Mouse (Mus musculus): ENCODE data around the gene Capn5.
"Not testable (repeated sequence)": the region's sequence is repeated elsewhere in the genome, so short reads cannot be mapped to it uniquely, and the experiment has no call there.

Capn5 gene

DNA sequence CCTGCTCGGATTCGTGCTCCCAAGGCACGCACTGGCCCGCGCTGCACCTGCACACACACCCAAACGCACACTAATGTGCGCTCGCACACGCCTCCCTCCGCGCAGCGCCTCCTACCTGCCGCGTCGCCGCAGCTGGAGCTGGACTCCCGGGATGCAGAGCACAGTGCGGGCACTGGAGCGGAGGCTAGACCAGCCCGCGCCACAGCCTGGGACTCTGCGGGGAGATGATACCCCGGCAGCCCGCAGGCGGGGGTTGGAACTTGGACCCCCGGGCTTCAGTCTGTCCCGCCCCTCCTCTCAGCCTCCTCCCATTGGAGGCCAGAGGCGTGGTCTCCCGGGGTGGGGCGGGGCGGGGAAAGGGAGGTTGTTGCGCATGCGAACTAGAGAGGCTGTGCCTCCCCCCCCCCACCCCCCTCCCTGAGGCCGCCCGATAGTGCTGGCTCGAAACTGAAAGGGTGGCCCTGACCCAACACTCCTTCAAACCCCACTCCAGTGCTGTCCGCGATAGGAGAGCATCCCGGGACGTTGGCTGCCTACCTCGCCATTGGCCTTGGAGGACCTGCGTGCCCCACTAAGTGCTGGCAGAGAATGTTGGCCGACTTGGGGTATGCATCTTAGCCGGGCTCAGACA lies at the start of gene Capn5:
Gene Capn5 (minus strand): TSS at position 346 of the 631 bp plus-strand sequence.
- DNase-seq: peak; percentile 79

DNA sequence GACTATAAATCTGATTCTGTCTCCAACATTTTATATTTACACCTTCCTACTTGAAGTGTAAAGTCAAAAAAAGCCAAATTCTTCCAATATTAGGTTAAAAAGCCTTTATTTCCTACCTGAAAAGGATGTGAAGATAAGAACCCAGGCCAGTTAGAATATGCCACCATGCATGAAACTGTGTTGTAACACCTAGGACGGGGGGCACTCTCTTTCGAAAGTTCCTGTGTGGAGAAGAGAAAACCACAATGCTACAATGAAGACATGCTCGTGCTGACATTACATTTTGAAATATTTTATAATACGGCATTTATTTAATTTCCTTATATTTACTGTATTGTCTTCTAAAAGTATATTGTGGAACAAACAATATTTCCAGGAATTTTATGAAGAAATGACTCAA lies 45.7 kb upstream of the Capn5 start:
- no peak for DNase-seq

DNA sequence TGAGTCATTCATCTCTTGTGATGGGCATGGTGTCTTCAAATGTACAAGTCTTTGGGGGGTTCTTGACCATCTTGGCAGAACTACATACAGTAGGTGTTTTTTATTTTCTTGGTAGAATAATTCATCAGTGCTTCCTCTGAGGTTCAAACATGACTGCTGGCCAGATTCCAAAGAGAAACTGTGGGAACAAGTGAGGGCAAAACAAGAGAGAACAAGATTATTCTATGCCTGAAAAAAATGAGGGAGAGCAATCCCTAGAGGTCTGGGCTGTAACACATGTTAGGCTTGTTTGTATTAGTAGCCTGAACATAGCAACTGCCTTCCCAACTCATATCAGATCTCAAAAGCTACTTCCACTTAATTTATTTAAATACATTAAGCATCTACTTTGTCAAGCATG lies 38.6 kb upstream of the Capn5 start:
- DNase-seq: no peak

DNA sequence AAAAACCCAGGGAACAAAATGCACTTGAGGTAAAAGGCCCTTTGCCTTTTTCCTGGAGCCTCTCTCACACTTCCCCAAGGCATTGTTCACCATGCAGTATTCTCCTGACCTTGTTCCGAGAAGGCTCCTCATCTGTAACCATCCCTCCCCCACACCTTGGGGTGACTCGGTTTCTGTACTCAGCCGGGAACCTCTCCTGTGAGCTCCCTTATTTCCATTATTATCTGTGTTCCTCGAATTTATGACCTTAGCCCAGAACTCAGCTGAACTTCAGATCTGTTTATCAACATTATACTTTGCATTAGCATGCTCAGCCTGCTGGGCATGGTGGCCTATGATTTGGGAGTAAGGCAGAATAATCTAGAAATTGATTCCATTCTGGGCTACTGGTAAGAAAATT lies 24.9 kb upstream of the Capn5 start:
- no peak for DNase-seq

DNA sequence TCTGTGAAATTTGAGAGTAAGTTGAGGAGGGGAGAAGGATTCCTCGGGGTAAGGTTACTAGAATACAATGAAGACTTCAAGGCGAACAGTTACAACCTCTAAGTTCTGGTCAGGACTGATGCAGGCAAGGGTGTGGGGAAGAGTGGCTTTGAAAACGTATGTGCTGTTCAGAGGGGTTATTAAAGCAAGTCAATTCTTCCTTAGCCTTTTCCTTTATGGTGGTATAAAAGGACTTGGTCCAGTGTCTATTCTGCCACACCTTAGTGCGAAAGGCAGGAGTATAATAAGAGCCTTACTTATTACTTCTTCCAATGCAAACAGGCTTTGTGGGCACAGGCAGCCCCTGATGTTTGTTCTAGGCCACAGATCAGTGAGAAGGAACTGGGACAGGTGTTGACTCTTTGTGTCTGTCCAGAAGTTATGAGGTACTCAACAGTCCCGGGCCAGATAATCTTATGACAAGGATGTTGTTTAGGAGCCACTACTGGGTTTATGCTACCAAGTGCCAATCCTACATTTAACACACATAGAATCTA lies 23.5 kb upstream of the Capn5 start:
- no peak for DNase-seq

DNA sequence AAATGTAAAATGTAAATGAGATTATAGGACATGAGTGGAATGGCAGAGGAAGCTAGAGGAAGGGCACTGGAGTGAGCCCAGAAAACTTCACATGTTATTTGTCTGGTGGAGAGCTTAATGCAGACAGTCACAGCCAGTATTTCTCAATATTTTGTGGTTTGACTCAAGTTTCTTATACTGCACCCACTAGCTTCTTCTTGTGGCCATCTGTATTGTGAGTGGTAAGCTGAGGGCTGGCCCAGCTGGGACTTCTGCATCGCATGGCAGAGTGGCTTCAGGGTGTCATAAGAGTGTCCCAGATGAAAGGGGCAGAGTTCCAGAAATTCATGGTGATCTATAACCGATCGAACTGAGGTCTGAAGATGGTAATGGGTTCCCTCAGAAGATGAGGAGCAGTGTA lies 22.3 kb upstream of the Capn5 start:
- DNase-seq: no peak

DNA sequence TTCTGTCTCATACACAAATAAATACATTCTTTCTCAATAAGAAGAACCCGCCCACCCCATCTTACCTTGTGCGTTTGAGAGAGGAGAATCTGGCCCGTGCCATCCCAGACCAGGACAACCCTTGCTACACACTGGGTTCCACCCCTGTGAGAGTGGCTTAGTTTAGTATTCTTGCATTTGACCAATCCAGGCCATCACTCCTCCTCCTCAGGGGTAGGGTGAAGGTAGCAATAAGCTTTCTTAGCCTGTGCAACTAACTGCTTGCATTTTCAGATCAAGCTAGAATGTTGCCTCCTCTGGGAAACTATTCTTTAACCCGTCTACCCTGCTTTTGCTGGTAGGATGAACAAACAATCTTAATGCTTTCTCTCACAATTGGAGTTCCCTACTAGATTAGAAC lies 21.3 kb upstream of the Capn5 start, which contains the start of gene B3gnt6:
Gene B3gnt6 (minus strand): TSS at position 101 of the 400 bp plus-strand sequence.
- DNase-seq: no peak

DNA sequence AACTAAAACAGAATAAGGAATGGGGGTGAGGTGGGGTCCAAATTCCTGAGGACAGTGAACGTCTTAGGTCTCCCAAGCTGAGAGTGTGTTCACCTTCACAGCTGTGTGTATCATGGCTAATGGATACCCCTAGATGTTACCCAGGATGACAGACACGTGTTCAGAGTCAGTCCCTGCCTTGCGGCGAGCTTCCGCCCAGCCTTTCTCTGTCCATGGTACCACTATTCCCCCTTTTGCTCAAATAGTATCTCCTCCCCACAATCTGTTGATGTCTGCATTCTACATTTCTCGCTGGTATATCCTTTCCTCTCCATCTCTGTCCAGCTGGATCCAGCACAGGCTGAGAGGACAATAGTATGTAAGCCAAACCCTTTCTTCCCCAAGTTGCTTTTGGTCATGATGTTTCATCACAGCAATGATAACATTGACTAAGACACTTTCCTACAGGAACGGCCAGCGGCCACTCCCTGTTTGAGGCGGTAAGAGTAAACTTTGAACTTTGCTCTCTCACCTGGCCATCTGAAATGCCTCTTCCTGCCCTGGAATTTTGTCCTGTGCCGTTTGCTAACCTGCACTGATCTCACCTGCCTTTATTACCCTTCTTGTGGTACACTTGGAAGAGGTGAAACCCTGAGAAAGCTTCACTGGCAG lies 17.2 kb upstream of the Capn5 start:
- no peak for DNase-seq

DNA sequence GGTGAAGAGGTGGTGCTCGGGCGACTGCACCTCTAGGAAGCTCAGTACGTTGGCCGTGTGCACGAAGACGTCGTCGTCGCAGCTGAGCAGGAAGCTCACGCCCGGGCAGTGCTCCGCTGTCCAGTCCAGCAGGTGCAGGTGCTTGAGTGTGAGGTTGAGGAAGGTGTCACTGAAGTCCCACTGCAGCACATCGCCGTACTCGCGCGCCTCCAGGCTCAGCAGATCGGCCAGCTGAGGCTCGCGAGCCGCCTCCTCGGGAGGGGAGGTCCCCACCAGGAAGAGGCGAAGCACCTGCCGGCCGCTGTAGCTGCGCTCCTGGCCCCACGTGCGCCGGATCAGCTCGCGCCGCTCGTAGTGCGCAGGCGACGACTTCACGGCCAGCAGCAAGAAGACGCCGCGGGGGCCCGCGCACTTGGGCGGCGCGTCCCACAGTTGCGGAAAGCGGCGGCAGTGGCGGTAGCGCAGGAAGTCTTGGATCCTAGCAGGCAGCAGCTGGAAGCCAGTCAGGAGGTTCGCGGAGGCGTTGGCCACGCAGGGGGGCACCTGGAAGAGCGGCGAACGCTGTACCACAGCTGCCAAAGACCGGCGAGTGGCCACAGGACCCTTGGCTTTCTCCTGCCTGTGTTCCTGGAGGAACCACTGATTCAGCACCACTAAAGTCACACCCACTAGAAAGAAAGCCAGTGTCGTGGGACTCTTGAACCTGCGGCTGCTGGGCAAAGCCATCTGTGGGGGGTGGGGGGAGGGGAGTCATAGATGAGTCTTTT lies 16.1 kb upstream of the Capn5 start:
- DNase-seq: peak; percentile 59

DNA sequence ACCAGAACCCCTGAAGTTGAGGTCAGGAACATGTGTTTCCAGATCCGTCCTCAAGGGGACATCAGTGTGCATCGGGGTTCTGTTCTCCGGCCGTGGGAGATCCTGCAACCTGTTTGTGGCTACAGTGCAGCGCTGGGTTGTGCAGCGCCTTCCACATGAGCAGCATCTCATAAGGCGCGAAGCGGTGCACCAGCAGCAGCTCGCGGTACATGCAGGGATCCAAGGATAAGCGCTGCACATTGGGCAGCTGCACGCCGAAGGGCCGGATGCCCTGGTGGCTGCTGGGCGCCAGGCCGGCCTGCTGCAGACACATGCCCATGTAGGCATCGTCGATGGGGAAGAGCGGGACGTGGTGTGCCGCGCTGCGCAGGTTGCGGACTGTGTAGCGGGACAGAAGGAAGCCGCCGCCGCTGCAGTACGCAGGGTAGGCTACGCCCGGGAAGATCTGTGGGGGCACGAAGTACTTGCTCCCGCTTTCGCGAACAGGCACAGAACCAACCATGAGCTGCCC lies 15.5 kb upstream of the Capn5 start:
- peak; percentile 42 for DNase-seq

DNA sequence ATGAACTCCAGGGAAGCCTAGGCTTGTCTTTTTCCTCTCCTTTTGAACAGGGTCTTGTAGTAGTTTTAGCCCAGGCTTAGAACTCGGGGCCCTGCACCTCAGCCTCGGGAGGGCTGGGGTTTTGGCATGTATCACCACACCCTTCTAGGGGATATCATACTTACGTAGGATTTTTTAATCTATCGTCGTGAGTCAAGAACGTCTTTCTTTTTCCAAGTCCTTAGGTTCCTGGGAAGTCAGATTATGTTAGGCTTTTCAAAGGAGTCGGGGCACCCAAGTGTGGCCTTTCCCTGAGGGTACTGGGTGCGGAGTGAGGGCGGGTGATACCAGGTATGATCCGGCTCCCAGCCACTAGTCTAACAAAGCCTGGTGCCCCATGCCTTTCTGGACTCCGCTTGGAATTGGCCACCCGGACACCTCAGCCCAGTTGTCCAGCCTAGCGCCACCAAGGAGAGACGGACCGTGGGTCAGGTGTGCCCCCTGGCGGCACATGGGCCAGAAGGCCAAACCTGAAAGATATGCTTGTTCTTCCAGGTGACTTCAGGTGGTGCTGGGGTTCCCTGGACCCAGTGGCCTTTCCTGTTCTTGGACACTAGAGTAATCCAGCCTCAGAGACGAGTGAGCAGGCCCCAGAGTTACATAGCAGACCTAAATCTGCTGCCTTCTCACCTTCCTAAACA lies 13.6 kb upstream of the Capn5 start:
- no peak for DNase-seq

DNA sequence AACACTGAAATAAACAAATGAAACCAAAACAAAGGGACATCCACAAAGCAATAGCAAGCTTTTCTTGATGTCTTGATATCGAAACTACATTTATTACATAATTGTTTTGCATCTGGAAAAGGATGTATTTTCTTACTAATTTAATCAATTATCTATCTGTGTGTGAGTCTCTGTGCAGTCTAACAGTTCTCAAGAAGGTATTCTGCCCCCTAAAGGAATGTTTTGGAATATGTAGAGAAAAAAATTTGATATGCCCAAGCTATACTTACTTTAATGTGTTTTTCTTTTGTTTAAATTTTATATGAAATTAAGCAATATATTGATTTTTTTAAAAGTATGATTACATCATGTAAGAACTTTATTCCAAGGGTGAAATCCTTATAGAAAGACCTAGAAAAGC lies 12.5 kb upstream of the Capn5 start:
- no peak for DNase-seq

DNA sequence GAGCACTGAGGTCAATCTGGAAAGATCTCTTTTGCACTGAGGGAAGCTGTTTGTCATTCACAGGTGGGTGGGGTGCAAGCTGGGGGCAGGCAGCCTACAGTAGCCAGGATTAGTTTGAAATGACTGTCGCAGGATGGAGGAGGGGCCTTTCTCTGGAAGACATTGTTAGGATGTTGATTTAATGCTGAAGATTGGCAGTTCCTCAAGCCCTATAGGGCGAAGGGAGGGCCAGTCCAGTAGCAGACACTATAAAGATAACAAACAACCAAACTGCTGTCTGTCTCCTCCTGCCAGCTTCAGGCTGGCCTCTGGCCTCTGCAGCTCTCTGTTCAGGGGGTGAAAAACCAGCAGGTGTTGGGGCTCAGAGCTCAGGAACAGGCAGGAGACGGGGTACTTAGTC lies 11.7 kb upstream of the Capn5 start:
- DNase-seq: no peak

DNA sequence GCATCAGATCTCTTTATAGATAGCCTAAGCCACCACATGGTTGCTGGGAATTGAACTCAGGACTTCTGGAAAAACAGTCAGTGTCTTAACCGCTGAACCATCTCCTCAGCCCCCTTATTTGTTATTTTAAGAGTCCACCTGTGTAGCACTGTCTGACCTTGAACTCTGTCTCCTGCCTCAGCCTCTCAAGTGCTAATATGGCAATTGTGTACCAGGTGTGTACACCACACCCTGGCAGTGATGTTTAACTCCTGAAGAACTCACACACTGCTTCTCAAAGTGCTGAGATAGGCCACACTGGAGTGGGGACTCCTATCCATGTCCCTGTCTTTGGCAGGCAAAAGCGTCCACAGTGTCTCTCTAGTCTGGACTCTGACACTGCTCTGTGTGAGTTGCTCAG lies 10.6 kb upstream of the Capn5 start:
- DNase-seq: no peak

DNA sequence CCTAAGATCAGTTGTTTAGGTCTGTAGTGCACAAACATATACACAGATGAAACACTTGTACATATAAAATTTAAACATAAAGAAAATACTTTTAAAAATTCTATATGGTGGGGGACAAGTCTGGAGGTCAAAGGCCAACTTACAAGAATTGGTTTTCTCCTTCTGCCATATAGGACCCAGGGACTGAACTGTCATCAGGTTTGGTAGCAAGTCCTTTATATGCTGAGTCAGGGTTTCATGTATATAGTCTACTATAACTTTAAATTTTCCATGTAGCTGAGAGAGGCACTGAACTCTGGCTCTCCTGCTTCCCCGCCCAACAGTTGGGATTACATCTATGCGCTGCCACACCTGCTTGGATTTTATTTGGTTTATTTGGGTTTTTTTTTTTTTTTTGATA lies 10.2 kb upstream of the Capn5 start:
- DNase-seq: no peak

DNA sequence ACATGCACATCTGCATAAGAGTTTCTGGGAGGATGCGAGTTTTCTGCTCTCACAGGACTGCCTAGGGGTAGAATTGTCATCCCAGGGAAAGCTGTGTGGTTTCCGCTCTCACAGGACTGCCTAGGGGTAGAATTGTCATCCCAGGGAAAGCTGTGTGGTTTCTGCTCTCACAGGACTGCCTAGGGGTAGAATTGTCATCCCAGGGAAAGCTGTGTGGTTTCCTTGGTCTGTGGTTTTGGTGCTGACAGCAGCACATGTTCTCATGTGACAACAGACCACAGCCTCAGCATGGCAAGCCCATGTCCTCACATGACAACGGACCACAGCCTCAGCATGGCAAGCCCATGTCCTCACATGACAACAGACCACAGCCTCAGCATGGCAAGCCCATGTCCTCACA lies 9.3 kb upstream of the Capn5 start:
- not testable (repeated sequence) for DNase-seq

DNA sequence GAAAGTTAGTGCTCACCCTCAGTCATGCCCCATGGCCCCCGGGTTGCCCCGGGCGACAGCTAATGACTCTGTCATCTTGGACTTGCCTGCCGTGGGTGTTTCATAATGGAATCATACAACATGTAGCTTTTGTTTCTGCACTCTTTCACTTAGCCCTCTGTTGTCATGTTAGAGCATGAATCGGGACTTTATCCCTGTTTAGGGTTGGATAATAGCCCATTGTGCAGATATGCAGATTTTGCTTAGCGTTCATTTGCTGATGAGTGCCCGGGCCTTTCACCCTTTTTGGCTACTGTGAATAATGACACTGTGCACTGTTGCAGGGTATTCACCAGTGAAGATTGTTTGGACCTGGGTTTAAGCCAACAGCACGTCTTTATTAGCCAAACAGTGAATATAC lies 8.6 kb upstream of the Capn5 start:
- no peak for DNase-seq

DNA sequence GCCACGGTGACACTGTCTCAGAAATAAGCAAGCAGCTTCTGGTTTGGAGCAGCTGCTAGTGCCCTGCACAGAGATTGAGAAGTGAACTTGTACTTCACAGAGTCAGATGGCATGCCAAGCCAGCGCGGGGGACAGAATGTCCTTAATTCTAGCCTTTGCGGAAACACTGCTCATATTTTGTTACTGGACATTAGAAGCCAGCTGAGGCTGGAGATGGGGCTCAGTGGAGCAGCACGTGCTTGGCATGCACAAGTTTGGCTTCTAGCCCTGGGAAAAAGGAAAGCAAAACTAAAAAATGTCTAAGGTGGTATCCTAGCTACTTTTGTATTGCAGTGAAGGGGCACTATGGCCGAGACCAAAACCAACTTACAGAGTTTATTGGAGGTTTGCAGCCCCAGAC lies 7.3 kb upstream of the Capn5 start:
- DNase-seq: no peak

DNA sequence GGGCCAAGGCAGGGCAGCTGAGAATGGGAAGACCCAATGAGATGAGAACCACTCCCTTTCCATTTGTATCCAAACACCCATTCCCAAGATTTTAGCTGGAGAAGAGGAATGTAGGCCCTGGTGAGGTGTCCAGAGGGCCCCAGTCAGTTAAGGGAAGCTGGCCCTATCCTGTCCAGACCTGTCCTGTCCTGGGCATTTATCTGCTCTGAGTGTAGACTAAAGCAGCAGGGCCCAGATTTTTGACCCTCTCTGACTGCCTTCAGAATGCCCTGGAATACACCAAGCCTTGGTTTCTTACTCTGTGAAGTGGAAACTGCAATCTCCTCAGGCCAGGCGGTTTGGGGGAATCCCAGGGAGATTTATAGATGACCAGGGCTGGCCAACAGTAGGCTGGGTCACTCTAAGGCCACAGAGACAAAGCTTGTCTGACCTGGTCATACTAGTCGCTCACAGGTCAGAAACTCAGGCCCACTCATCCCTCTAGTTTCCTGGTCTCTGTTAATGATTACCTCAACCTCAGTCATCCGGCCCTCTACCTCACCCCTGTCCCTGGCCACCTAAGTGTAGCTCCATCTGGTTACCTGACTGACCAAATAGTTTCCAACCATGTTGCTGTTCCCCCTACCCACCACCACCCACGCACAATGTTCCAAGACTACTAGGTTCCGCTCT lies 622 bp upstream of the Capn5 start:
- DNase-seq: no peak

DNA sequence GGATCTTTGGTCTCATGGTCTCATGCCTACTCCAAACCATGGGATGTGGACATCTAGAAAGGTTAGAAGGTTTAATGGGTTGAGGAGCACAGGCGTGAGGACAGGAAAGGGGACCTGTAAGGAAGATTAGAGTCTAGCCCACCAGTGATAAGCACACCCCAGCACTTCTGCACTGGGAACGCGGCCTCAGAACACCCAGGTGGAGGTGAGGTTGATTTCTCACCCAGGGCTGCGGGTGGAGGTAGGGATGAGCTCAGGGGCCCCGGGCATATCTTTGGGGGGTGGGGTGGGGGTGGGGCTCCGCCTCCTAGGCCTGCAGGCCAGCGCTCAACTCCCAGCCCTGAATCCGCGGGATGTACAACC lies 527 bp downstream of the Capn5 start:
- DNase-seq: no peak

DNA sequence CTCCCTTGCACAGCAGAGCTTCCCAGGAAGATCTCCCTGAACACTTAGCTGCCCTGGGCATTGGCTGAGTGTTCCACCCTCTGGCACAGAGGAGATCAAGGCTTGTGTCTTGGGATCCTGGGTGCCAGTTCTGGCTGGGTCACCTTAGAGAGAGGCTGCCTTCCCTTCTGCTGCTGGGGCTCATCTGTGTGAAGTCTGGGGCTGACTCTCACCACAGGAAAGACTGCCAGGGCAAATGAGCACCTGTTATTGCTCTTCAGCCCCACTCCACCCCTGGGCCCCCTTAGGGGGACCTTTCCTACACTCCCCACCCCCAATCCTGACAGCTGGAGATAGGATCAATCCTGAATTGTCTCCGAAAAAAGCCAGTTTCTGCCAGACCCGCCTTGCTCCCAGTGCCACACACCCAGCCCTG lies 996 bp downstream of the Capn5 start:
- DNase-seq: peak; percentile 56

DNA sequence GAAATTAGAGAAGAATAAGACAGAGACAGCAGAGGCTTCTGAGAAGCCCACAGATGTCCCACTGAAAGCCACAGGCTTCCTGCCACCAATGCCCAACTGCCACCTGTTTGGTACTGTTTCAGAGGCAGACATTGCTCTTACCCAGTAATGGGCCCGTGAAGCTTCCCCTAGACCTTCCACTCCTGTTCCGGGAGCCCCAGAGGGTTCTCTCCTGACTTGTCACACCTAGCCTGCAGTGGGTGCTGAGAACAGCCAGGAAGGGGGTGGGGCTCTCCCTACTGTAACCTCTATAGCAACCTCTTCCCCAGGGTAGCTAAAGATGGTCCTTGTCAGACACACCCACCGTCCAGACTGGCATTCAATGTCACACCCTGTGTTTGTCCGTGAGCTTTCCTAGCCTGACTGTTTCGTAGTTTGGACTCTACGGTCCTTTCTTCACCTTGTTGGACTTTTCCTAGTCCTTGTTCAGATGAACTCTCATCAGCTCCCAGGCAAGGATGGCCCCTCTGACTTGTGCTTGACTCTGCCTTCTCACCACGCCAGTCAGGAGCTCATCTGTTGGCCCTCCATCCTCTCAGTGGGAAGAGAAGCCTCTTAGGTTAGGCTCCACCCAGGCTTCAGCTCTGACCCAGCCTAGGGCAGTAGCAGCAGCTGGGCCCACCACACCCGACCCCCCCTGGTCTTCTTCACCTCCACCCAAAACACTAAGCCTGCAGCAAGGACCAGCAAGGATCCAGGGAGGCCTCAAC lies 1.6 kb downstream of the Capn5 start:
- peak; percentile 56 for DNase-seq
